Mouse (Mus musculus) kidney, postnatal 0 days (tissue): Measurements from ENCODE around the gene Cog4. TPM values are rescaled to one million over a fixed set of nuclear protein-coding genes. Genes with fewer than 3 reads are reported as not detected.
A peak's percentile ranks its signal among the peaks of the same experiment; 100 is the strongest.
"Not testable (repeated sequence)": the region's sequence is repeated elsewhere in the genome, so short reads cannot be mapped to it uniquely, and the experiment has no call there.

ENCODE experiments used
- ATAC-seq: fragments of 200-750 bp; cut with Nextera tagmentation; replicated peaks from 2 replicates; pipeline ENCODE4 v1.8.0; 2017; ENCODE audit warnings: low read depth, moderate number of reproducible peaks, moderate TSS enrichment, moderate library complexity; ENCODE audit not compliant: low FRiP score
- DNase-seq: peaks from one replicate; pipeline ENCODE4 v3.0.0-alpha.2; 2016; ENCODE audit warnings: low spot score
- H3K27ac ChIP-seq: fragments of 300-500 bp; sonication (generic); 2 replicates; pipeline ENCODE4 v1.5.1; 2014; ENCODE audit warnings: mild to moderate bottlenecking
- H3K27me3 ChIP-seq: fragments of 300-500 bp; sonication (generic); 2 replicates; pipeline ENCODE4 v1.6.1; 2014; ENCODE audit warnings: low read length, mixed read lengths; ENCODE audit not compliant: insufficient read depth
- H3K36me3 ChIP-seq: fragments of 300-500 bp; sonication (generic); 2 replicates; pipeline ENCODE4 v1.6.1; 2014; ENCODE audit warnings: low read length, mixed read lengths; ENCODE audit not compliant: insufficient read depth
- H3K4me1 ChIP-seq: fragments of 300-500 bp; sonication (generic); replicated peaks from 2 replicates; pipeline ENCODE4 v1.6.1; 2014; ENCODE audit warnings: antibody characterized with exemption, low read length, mixed read lengths; ENCODE audit not compliant: insufficient read depth
- H3K4me2 ChIP-seq: fragments of 300-500 bp; sonication (generic); 2 replicates; pipeline ENCODE4 v1.6.1; 2014; ENCODE audit warnings: mild to moderate bottlenecking, low read length, moderate library complexity, mixed read lengths
- H3K4me3 ChIP-seq: fragments of 300-500 bp; sonication (generic); replicated peaks from 2 replicates; pipeline ENCODE4 v1.5.1; 2014; ENCODE audit warnings: low read depth, low read length
- H3K9ac ChIP-seq: fragments of 300-500 bp; sonication (generic); 2 replicates; pipeline ENCODE4 v1.6.1; 2014; ENCODE audit warnings: low read depth, low read length
- H3K9me3 ChIP-seq: fragments of 300-500 bp; sonication (generic); replicated peaks from 2 replicates; pipeline ENCODE4 v1.6.1; 2016; ENCODE audit warnings: low read length, inconsistent platforms, mixed read lengths
- CTCF ChIP-seq: IDR thresholded peaks from 2 replicates; pipeline ENCODE4 v1.5.1; 2016; ENCODE audit warnings: antibody characterized with exemption, low read depth, mild to moderate bottlenecking, moderate library complexity
- WGBS: fragments of 180-500 bp; shearing (Covaris S2); extraction: QIAGEN DNeasy Blood & Tissue Kit; methylation state at CpG from one replicate; pipeline ENCODE4 v1.1.7; 2014; 5-methylcytosine and 5-hydroxymethylcytosine counted together
- polyA plus RNA-seq: library from polyadenylated mRNA; unstranded; fragments of >200 nt; fragmentation: Nextera tagmentation; extraction: Ambion mirVana; gene quantifications from 2 replicates; pipeline ENCODE4 v1.2.1, GENCODE M21; 2015

Cog4 gene
- polyA plus RNA-seq, 1 experiment from 2014 or later, result 47.2 TPM

GRCm38 (mm10) chr8:110859651-110860501 is 13.5 kb downstream of the Cog4 start:
- no peaks in the 10 kb centered on the region for H3K4me1 ChIP-seq
- peak; percentile 63 for TF ChIP-seq CTCF
- 78% methylated on average over 7 of the region's 7 CpGs for WGBS
- H3K27me3 ChIP-seq, result no peaks in the 10 kb centered on the region
- H3K27ac ChIP-seq, result no peak overlapping the region
- no peaks in the 10 kb centered on the region for H3K9me3 ChIP-seq
- ATAC-seq (no peak), DNase-seq (peak; percentile 31)
- no peak overlapping the region for H3K9ac ChIP-seq
- peaks cover 73% of the 10 kb centered on the region for H3K36me3 ChIP-seq
- H3K4me2 ChIP-seq, result no peak overlapping the region
- no peak overlapping the region for H3K4me3 ChIP-seq

GRCm38 (mm10) chr8:110861347-110862025 is 15.1 kb downstream of the Cog4 start:
- H3K9ac ChIP-seq, ATAC-seq, DNase-seq, H3K4me3 ChIP-seq, H3K27me3 ChIP-seq, H3K9me3 ChIP-seq, H3K4me1 ChIP-seq, H3K27ac ChIP-seq, H3K4me2 ChIP-seq: not testable (repeated sequence)
- WGBS, result 98% methylated on average over 7 of the region's 7 CpGs
- H3K36me3 ChIP-seq, result peaks cover 74% of the 10 kb centered on the region

GRCm38 (mm10) chr8:110870501-110870900 is 24.1 kb downstream of the Cog4 start:
- Histone ChIP-seq H3K4me2 (no peak overlapping the region), H3K4me1 (no peaks in the 10 kb centered on the region), H3K36me3 (peaks cover 47% of the 10 kb centered on the region), H3K9ac (no peak overlapping the region), H3K27me3 (no peaks in the 10 kb centered on the region), H3K9me3 (no peaks in the 10 kb centered on the region), H3K4me3 (no peak overlapping the region), H3K27ac (no peak overlapping the region)
- DNase-seq, result no peak
- WGBS, result 98% methylated on average over 2 of the region's 2 CpGs
- no peak for ATAC-seq
- TF ChIP-seq CTCF, result no peak

- no peak for ATAC-seq
- no peak overlapping the region for H3K4me3 ChIP-seq
- no peak overlapping the region for H3K4me2 ChIP-seq
Measured at GRCm38 (mm10) chr8:110877862-110878261, 31.5 kb downstream of the Cog4 start.

GRCm38 (mm10) chr8:110881741-110882310 is 35.4 kb downstream of the Cog4 start:
- DNase-seq (no peak), ATAC-seq (no peak)
- Histone ChIP-seq H3K4me3 (no peak overlapping the region), H3K4me1 (no peaks in the 10 kb centered on the region), H3K4me2 (no peak overlapping the region), H3K27me3 (no peaks in the 10 kb centered on the region), H3K27ac (no peak overlapping the region), H3K36me3 (peaks cover 58% of the 10 kb centered on the region), H3K9me3 (no peaks in the 10 kb centered on the region), H3K9ac (no peak overlapping the region)
- WGBS, result 94% methylated on average over 10 of the region's 10 CpGs
- TF ChIP-seq CTCF, result no peak

More at GRCm38 (mm10) chr8:110877862-110878261, 31.5 kb downstream of the Cog4 start:
- TF ChIP-seq CTCF, result no peak
- Histone ChIP-seq H3K9me3 (no peaks in the 10 kb centered on the region), H3K27ac (no peak overlapping the region), H3K4me1 (no peaks in the 10 kb centered on the region), H3K27me3 (no peaks in the 10 kb centered on the region), H3K36me3 (peaks cover 66% of the 10 kb centered on the region), H3K9ac (no peak overlapping the region)
- 91% methylated on average over 4 of the region's 4 CpGs for WGBS
- DNase-seq, result no peak

GRCm38 (mm10) chr8:110883824-110884223 is 37.4 kb downstream of the Cog4 start:
- DNase-seq (peak; percentile 5), ATAC-seq (peak; percentile 40; the same call in 1 of the 2 replicates)
- Histone ChIP-seq H3K9ac (no peak overlapping the region), H3K9me3 (no peaks in the 10 kb centered on the region), H3K4me3 (no peak overlapping the region), H3K27ac (no peak overlapping the region), H3K36me3 (peaks cover 52% of the 10 kb centered on the region), H3K4me2 (no peak overlapping the region), H3K27me3 (no peaks in the 10 kb centered on the region), H3K4me1 (no peaks in the 10 kb centered on the region)
- 76% methylated on average over 18 of the region's 18 CpGs for WGBS
- no peak for TF ChIP-seq CTCF
